Mouse (Mus musculus): ENCODE results near the gene Agap1.

Gene Agap1

GRCm38 (mm10) chr1:89751344-89751743 is 296.7 kb downstream of the Agap1 start:
- in situ Hi-C loops (cut with MboI, MseI), result no loop called here

- in situ Hi-C loops (cut with MboI, MseI), result no loop called here
Observed at GRCm38 (mm10) chr1:89752659-89753058, 298.1 kb downstream of the Agap1 start.

DNA sequence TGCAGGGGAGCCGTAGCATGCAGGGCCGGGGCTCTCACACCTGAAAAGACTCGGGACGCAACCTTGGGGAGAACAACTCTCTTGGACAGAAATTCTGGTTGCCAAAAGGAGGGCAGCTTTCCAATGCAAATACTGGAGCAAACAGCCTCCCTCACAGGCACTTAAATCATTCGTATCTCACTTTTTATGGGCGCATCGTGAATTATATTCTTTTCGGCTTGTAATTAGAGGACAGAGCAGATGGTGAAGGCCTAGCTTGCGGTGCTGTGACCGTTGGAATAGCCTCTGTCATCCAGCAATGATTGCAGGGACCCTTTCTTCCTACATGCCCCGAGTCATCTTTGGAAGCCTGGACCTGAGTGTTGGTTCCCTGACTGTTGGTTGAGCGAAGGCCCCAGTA is 300.8 kb downstream of the Agap1 start:
- in situ Hi-C loops (cut with MboI, MseI), result no loop called here

GRCm38 (mm10) chr1:89756387-89756786 is 301.8 kb downstream of the Agap1 start:
- in situ Hi-C loops (cut with MboI, MseI), result no loop called here

- in situ Hi-C loops (cut with MboI, MseI), result no loop called here
Observed at GRCm38 (mm10) chr1:89757545-89757944, 302.9 kb downstream of the Agap1 start.

- in situ Hi-C loops (cut with MboI, MseI), result no loop called here
Observed at GRCm38 (mm10) chr1:89763912-89764311, 309.3 kb downstream of the Agap1 start.

- in situ Hi-C loops (cut with MboI, MseI), result no loop called here
Observed at GRCm38 (mm10) chr1:89766891-89767290, 312.3 kb downstream of the Agap1 start.

DNA sequence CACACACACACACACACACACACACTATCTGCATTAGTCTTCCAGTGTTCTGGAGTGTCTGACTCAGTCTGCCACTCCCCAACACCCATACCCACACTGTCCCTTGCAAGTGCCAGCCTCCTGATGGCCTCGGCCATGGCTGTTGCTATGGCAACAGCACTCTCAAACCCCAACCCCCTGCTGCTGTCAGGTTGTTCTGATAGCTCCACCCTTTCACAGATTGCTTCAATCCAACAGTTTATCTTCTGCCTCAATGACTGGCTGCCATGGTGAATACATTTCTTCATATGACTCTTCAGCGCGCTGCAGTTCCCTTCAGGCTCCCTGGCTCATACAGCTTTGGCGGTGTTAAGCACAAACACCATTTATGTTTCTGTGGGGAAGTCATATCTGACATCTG is 315.0 kb downstream of the Agap1 start:
- in situ Hi-C loops (cut with MboI, MseI), result no loop called here

DNA sequence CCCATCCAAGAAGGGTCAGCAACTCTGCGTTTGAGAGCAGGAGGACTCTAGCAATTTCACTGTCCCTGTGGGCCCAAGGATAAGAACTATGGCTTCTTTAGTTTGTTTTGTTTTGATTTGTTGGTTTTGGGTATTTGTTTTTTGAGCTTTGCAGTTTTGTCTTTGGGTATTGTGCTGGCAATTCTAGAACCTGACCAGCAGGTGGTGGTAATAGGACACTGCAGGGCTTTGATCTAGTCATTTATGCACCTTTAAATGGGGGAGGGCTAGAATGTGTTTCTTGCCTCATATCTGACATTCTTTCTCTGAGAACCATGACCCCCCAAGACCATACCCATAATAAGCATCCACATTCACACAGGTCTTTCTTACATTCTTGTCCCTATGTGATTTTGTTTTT is 315.7 kb downstream of the Agap1 start:
- in situ Hi-C loops (cut with MboI, MseI), result no loop called here

GRCm38 (mm10) chr1:89775750-89776149 is 321.1 kb downstream of the Agap1 start:
- in situ Hi-C loops (cut with MboI, MseI), result no loop called here

DNA sequence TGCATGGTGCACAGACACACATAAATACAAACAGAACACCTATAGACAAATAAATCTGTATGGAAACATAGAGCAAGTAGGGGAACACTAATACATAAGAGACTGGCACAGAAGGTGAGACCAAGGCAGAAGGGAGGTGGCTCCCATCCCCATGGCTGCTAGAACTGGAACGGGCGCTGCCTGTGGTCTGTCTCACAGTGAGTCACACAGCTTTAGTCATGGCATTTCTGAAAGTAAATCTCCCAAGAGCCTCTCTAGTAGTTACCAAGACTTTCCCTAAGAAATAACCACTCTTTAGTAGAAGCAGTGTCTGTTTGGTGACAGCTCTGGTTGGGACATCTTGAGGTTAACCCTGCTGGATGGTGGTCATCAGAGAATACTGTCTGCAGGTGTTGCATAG is 326.1 kb downstream of the Agap1 start:
- in situ Hi-C loops (cut with MboI, MseI), result no loop called here

- in situ Hi-C loops (cut with MboI, MseI), result no loop called here
Observed at GRCm38 (mm10) chr1:89781861-89782260, 327.3 kb downstream of the Agap1 start.

DNA sequence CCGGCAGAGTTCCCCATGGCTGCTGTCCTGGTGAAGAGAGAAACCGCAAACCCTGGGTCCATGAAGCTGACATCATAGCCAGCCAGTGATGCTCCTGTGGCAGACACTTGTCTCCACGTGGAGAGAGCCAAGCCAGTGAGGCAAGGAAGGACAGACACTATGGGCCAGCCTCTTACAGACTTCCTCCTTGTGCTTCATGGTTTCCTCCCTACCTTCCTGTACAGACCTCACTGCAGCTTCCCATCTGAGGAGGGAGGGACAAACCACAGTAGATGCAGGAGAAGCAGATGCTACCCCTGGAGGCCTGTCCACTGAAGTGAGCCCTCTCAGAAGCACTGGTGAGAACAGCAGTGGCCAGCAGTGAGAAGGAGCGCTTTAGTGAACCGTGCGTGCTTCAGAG is 332.2 kb downstream of the Agap1 start:
- in situ Hi-C loops (cut with MboI, MseI), result no loop called here

- in situ Hi-C loops (cut with MboI, MseI), result loop anchor here (5.0 kb wide), 1 partner anchor 84 kb away; no protein-coding TSS in a partner anchor
Observed at GRCm38 (mm10) chr1:89798724-89799123, 344.1 kb downstream of the Agap1 start.

DNA sequence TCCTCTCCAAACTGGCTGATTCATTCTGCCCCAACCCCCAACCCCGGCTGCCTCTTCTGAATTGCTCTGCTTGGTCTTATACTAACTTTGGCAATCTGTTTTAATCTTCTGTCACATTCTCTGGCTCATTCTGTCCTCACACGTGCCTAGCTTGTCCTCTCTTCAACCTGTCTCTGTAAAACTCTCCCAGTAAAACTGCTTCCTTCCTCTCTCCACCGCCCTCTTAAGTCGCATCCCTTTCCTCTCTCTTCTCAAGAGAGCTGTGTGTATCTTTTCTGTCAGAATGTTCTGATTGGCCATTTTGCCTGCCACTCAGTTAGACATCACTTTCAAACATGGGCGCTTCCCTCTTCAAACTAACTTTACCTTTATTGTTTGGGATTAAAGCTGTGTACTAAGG is 346.9 kb downstream of the Agap1 start:
- in situ Hi-C loops (cut with MboI, MseI), result no loop called here

DNA sequence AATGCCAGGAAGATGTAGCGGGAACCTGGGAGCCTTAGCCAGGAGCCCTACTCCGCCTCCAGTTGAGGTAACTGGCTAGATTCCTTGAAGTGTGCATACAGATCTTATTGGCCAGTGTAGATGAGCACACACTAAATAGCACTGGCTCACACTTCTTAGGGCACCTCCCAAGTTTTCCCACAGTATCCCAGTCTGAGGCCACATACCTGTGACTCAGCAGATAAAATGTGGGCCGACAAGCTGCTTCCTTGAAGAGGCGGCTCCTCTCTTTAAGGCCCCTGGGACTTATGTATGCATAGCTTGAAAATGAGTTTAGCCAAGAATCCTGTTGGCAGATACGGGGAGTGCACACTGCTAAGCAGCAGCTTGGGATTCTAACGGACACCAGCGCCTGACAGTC is 350.4 kb downstream of the Agap1 start:
- in situ Hi-C loops (cut with MboI, MseI), result no loop called here

DNA sequence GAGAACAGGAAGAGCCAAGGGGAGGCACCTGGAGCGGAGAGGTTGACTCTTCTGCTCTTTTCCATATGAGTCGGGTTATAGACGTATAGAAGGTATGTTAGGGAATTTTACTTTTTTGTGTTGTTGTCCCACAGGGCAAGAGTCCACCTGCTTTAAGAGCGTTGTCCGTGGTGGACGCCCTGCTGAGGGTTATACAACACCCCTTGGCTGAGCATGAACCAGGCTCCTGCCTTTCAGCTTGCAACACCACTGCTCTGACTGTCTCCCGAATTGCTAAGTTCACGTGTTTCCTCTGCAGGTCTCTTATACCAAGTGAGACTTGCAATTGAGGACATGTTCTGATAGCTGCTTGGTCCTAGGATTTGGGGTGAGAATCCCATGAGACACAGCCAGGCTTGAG is 358.2 kb downstream of the Agap1 start:
- in situ Hi-C loops (cut with MboI, MseI), result no loop called here

DNA sequence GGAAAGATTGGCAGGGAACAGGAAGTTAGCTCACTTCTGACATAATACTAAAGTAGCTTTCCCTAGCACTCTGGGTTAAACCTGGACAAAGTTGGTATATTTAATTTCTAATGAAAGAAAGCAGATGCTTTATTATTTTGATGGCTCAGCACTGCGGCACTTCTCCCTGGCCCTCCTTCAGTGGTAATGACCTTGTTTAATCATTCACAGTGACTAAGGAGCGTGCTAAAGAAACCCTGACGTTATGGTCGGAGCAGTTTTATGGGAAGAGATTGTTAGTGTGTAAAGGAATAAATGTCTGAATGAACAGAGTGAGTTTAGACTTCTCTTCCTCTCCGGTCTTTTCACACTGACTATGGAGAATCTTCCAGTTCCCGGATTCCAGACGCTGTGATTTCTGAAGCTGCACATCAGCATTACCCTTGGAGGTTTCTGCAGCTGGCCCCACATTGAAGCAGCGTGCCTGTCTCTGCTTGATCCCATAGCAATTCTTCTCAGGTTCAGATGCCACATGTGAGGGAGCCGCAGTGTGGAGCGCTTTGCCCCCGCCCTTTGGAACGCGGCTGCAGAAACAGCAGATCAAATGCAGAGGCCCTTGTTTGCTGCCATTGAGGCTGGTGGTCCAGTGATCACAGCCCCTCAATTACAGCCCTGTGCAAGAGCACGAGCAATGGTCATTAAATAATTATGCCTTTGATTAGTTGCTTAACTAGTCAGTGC is 362.0 kb downstream of the Agap1 start:
- in situ Hi-C loops (cut with MboI, MseI), result no loop called here

GRCm38 (mm10) chr1:89821822-89822221 is 367.2 kb downstream of the Agap1 start:
- in situ Hi-C loops (cut with MboI, MseI), result no loop called here

- in situ Hi-C loops (cut with MboI, MseI), result no loop called here
Observed at GRCm38 (mm10) chr1:89822431-89822830, 367.8 kb downstream of the Agap1 start.

GRCm38 (mm10) chr1:89823036-89823435 is 368.4 kb downstream of the Agap1 start:
- in situ Hi-C loops (cut with MboI, MseI), result no loop called here

GRCm38 (mm10) chr1:89827051-89827450 is 372.4 kb downstream of the Agap1 start:
- in situ Hi-C loops (cut with MboI, MseI), result no loop called here

- in situ Hi-C loops (cut with MboI, MseI), result no loop called here
Observed at GRCm38 (mm10) chr1:89831095-89831494, 376.5 kb downstream of the Agap1 start.

- in situ Hi-C loops (cut with MboI, MseI), result no loop called here
Observed at GRCm38 (mm10) chr1:89844064-89844463, 389.5 kb downstream of the Agap1 start.

Data from T-helper 1 cell (primary cell).